Mouse (Mus musculus) E14TG2a.4 (cell line): ENCODE data around the gene Alpi.

Experiments
- CTCF ChIP-seq: conservative IDR thresholded peaks from 2 replicates; pipeline ENCODE4 v1.5.1; 2014; ENCODE audit warnings: low read length
- POU5F1 ChIP-seq: IDR thresholded peaks from 2 replicates; pipeline ENCODE4 v1.6.1; 2014; ENCODE audit warnings: low read length, borderline replicate concordance

DNA sequence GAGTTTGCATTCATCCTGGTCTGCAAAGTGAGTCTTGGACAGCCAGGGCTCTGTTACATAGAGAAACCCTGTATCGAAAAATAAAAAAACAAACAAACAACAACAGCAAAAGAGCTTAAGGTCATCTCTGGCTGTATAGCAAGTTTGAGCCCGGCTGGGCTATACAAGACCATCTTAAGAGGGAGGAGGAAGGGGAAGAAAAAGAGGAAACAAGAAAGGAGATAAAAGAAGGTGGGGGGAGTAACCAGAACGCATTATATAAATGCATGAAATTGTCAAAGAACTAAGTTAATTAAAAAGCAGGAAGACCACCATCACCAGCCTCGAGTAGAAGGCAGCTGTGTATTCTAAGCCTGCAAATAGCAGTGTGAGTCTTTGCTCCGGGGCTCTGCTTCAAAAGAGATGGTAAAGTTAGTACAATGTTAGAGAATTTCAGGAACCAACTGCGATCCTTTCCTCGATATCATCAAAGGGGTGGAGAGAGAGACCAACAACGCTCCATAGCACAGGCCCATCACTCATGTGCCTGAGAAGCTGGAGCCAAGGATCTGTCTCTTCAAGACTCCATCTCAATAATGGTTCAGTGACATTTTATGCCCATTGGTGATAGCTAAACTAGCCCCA, 42.3 kb downstream of the Alpi start:
- no peak for TF ChIP-seq CTCF
- TF ChIP-seq POU5F1: no peak
